Mouse (Mus musculus) liver, embryonic 14.5 days (tissue): Measurements from ENCODE around the gene Ralgps1. TPM values are rescaled to one million over a fixed set of nuclear protein-coding genes. Genes with fewer than 3 reads are reported as not detected.

Experiments used
- ATAC-seq: fragments of 200-750 bp; cut with Nextera tagmentation; 2 replicates; pipeline ENCODE4 v1.8.0; 2017; ENCODE audit warnings: moderate number of reproducible peaks, mild to moderate bottlenecking, moderate library complexity; ENCODE audit not compliant: insufficient read depth
- DNase-seq, 3 experiments: peaks; one replicate each; pipeline ENCODE4 v3.0.0-alpha.2; 2012 to 2013; ENCODE audit warnings: low read depth in 3 of 3, low spot score in 3 of 3
- H3K27ac ChIP-seq: fragments of 300-500 bp; sonication (generic); 2 replicates; pipeline ENCODE4 v1.5.1; 2014; ENCODE audit warnings: moderate library complexity, mild to moderate bottlenecking, control low read depth, inconsistent platforms
- H3K27me3 ChIP-seq: fragments of 300-500 bp; sonication (generic); 2 replicates; pipeline ENCODE4 v1.6.1; 2014; ENCODE audit warnings: mild to moderate bottlenecking, low read length, moderate library complexity; ENCODE audit not compliant: control insufficient read depth, insufficient read depth
- H3K36me3 ChIP-seq: fragments of 300-500 bp; sonication (generic); replicated peaks from 2 replicates; pipeline ENCODE4 v1.6.1; 2014; ENCODE audit warnings: low read depth; ENCODE audit not compliant: control insufficient read depth, insufficient read depth
- H3K4me1 ChIP-seq, 2 experiments: fragments of 200-500 bp in 1 of 2; fragments of 300-500 bp in 1 of 2; sonication (generic) in 1 of 2; replicated peaks; 2 replicates each; pipeline ENCODE4 v1.6.1; 2012 to 2014; ENCODE audit warnings: antibody characterized with exemption in 1 of 2, inconsistent platforms in 1 of 2, low read length in 1 of 2; ENCODE audit not compliant: control insufficient read depth in 2 of 2, insufficient read depth in 2 of 2
- H3K4me2 ChIP-seq: fragments of 300-500 bp; sonication (generic); 2 replicates; pipeline ENCODE4 v1.6.1; 2014; ENCODE audit warnings: low read depth, mild to moderate bottlenecking, control low read depth, moderate library complexity
- H3K4me3 ChIP-seq, 2 experiments: fragments of 200-500 bp in 1 of 2; fragments of 300-500 bp in 1 of 2; sonication (generic) in 1 of 2; 2 replicates each; pipeline ENCODE4 v1.5.1; 2012 to 2014; ENCODE audit warnings: low read depth in 2 of 2, low read length in 2 of 2, mild to moderate bottlenecking in 2 of 2, control low read depth in 1 of 2, inconsistent platforms in 1 of 2, moderate library complexity in 1 of 2; ENCODE audit not compliant: insufficient read depth in 1 of 2
- H3K9ac ChIP-seq: fragments of 300-500 bp; sonication (generic); replicated peaks from 2 replicates; pipeline ENCODE4 v1.6.1; 2014; ENCODE audit warnings: mild to moderate bottlenecking, control low read depth, moderate library complexity
- H3K9me3 ChIP-seq: fragments of 300-500 bp; sonication (generic); 2 replicates; pipeline ENCODE4 v1.6.1; 2016; ENCODE audit warnings: low read length, mixed read lengths; ENCODE audit not compliant: control insufficient read depth
- CTCF ChIP-seq: IDR thresholded peaks from 2 replicates; pipeline ENCODE4 v1.5.1; 2016; ENCODE audit warnings: antibody characterized with exemption, low read depth, control low read depth
- EP300 ChIP-seq: IDR thresholded peaks from 2 replicates; pipeline ENCODE4 v1.6.1; 2016; ENCODE audit warnings: antibody characterized with exemption, low read depth
- WGBS: fragments of 180-500 bp; shearing (Covaris S2); extraction: QIAGEN DNeasy Blood & Tissue Kit; methylation state at CpG from one replicate; pipeline ENCODE4 v1.1.7; 2014; ENCODE audit not compliant: insufficient replicate concordance; 5-methylcytosine and 5-hydroxymethylcytosine counted together
- polyA plus RNA-seq, 2 experiments: library from polyadenylated mRNA; depleted of rRNA in 1 of 2; stranded (reverse) in 1 of 2; unstranded in 1 of 2; fragments of >200 nt; fragmentation: Nextera tagmentation in 1 of 2; extraction: Ambion mirVana in 1 of 2; gene quantifications; 2 replicates each; pipeline versions ENCODE4 v1.2.1 to v1.2.3; 2012 to 2014

Ralgps1 gene
- polyA plus RNA-seq, 2 experiments = 0.58 to 0.71 TPM

- Histone ChIP-seq H3K4me2 (no peak overlapping the region), H3K4me3 (no peak overlapping the region), H3K27ac (no peak overlapping the region), H3K4me1 (peaks cover 0 to 10% of the 10 kb centered on the region in 2 experiments; a peak in 2 of 4 replicates), H3K9me3 (no peaks in the 10 kb centered on the region), H3K27me3 (no peaks in the 10 kb centered on the region), H3K9ac (no peak overlapping the region), H3K36me3 (no peaks in the 10 kb centered on the region)
- no peak for ATAC-seq
- whole genome bisulfite sequencing = 66% methylated on average over 3 of the region's 3 CpGs
- DNase-seq = no peak
- TF ChIP-seq EP300 (no peak), CTCF (no peak)
These were observed 68.9 kb downstream of the Ralgps1 start for GRCm38 (mm10) chr2:33302405-33302804.

GRCm38 (mm10) chr2:33300371-33301046, 70.8 kb downstream of the Ralgps1 start:
- H3K4me3 ChIP-seq = no peak overlapping the region
- DNase-seq (no peak), ATAC-seq (no peak)
- peaks cover 0 to 10% of the 10 kb centered on the region in 2 experiments; a peak in 2 of 4 replicates for H3K4me1 ChIP-seq
- H3K4me2 ChIP-seq = no peak overlapping the region
- no peaks in the 10 kb centered on the region for H3K27me3 ChIP-seq
- no peaks in the 10 kb centered on the region for H3K36me3 ChIP-seq
- H3K27ac ChIP-seq = no peak overlapping the region
- no peak overlapping the region for H3K9ac ChIP-seq
- TF ChIP-seq EP300 = no peak
- no peak for TF ChIP-seq CTCF
- no peaks in the 10 kb centered on the region for H3K9me3 ChIP-seq
- WGBS = 42% methylated on average over 3 of the region's 3 CpGs

GRCm38 (mm10) chr2:33298928-33299327, 72.4 kb downstream of the Ralgps1 start:
- Histone ChIP-seq H3K4me3 (no peak overlapping the region), H3K9ac (no peak overlapping the region), H3K4me1 (peaks cover 0 to 10% of the 10 kb centered on the region in 2 experiments; a peak in 2 of 4 replicates), H3K27ac (no peak overlapping the region), H3K4me2 (no peak overlapping the region), H3K36me3 (no peaks in the 10 kb centered on the region), H3K9me3 (no peaks in the 10 kb centered on the region), H3K27me3 (no peaks in the 10 kb centered on the region)
- ATAC-seq (no peak), DNase-seq (no peak)
- WGBS = 43% methylated on average over 4 of the region's 4 CpGs
- TF ChIP-seq EP300 = no peak
- TF ChIP-seq CTCF = no peak

GRCm38 (mm10) chr2:33295115-33295514, 76.2 kb downstream of the Ralgps1 start:
- Histone ChIP-seq H3K36me3 (no peaks in the 10 kb centered on the region), H3K27me3 (no peaks in the 10 kb centered on the region), H3K4me2 (no peak overlapping the region), H3K9ac (no peak overlapping the region), H3K9me3 (no peaks in the 10 kb centered on the region), H3K4me3 (no peak overlapping the region), H3K27ac (no peak overlapping the region), H3K4me1 (peaks cover 0 to 12% of the 10 kb centered on the region in 2 experiments; a peak in 3 of 4 replicates)
- ATAC-seq (no peak), DNase-seq (no peak)
- WGBS = 62% methylated on average over 5 of the region's 5 CpGs
- TF ChIP-seq CTCF = no peak
- no peak for TF ChIP-seq EP300

GRCm38 (mm10) chr2:33292057-33292456, 79.2 kb downstream of the Ralgps1 start:
- DNase-seq (peak in 1 of 3 experiments; percentile 3), ATAC-seq (peak; percentile 37; the same call in 1 of the 2 replicates)
- no peaks in the 10 kb centered on the region for H3K27me3 ChIP-seq
- H3K4me2 ChIP-seq = no peak overlapping the region
- H3K27ac ChIP-seq = no peak overlapping the region
- H3K9me3 ChIP-seq = no peaks in the 10 kb centered on the region
- no peak overlapping the region for H3K4me3 ChIP-seq
- no peak for TF ChIP-seq CTCF
- TF ChIP-seq EP300 = no peak
- 18% methylated on average over 2 of the region's 2 CpGs for WGBS
- no peak overlapping the region for H3K9ac ChIP-seq
- H3K4me1 ChIP-seq = peaks cover 0 to 8% of the 10 kb centered on the region in 2 experiments; a peak in 3 of 4 replicates
- H3K36me3 ChIP-seq = no peaks in the 10 kb centered on the region
